Mouse (Mus musculus) skeletal muscle tissue, postnatal 0 days (tissue): ENCODE data around the gene Fam192a. TPM values are rescaled to one million over a fixed set of nuclear protein-coding genes. Genes with fewer than 3 reads are reported as not detected.

Experiments
- polyA plus RNA-seq: library from polyadenylated mRNA; unstranded; fragments of >200 nt; fragmentation: Nextera tagmentation; extraction: Ambion mirVana; gene quantifications from 2 replicates; pipeline ENCODE4 v1.2.1, GENCODE M21; 2015

The Fam192a gene
- polyA plus RNA-seq, result 27.3 and 35.0 TPM in 2 replicates

DNA sequence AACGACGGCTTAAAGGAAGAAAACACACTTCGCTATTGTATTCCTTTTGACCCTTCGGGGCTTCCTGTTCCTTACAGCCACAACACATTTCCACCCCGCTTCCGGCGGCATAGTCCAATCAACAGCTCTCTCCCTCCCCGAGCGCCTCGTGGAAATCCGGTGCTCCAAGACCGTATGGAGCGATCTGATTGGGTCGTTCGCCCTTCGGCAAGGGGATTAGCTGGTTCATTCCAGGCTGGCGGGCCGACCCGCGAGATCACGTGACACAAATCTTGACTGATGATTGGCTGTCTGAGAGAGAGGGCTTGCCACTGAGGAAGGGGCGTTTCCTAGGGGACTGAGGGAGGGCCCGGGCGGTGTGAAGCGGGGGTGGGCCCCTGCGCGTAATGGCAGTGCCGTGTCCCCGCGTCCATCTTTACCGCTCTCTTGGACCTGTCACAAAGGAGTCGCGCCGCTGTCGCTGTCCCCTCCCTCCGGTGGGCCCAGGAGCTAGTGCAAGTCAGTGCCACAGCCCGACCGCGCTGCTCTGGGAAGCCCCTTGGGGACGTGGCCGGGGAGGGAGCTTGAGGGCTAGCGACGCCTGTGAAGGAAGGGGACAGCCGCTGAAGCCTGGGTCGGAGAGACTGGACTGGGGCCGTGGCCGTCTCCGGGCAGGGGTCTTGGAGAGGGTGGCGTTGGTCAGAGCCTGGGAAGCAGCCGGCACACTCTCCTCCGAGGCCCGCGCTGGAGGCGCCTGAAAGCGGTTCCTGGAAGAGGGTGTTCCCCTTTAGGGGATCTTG, at the start of gene Fam192a, which contains the start of gene Rspry1:
Gene Fam192a, minus strand, starts transcription at position 391 of the 779 bp plus-strand sequence.
Gene Rspry1, plus strand, starts transcription at position 331 of the 779 bp plus-strand sequence.

DNA sequence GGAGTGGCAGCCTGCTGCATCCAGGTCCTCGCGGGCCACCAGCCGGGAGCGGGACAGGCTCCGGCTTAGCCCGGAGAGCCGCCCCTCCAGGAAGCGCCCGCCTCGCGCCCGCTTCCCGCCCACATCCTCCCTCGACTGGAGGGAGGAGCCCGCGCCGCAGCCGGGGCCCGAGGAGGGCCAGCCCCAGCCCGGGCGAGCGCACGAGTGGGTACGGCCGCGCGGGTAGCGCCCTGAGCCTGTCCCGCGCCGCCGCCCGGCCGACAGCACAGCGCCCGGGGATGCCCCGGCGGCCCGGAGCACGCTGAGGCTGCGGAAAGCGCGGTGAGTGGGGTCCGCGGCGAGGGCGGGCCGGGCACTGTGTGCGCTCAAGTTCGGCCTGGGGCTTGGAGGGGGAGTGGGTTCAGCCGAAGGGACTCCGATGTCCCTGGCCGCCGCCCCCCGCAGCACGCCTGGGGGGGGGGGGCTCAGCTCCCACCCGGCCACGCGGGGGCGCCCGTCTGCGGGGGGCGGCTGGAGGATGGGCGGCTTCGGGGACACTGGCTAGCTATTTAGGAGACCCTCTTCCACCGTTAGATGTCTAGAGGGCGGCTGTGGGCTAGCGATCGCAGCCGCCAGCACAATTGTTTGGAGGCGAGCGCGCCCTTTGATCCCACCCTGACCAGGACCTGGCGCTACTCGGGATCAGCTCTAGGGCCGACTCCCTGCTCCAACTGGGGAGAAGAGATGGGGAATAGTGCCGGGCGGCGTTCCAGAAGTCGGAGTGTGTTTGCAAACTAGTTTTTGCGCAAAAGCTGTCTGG, 68.7 kb downstream of the Fam192a start, which contains the start of gene Cpne2:
Gene Cpne2, plus strand, starts transcription at position 118 of the 799 bp plus-strand sequence.

Other genes with a start within 250 kb of the Fam192a start
- gene Herpud1, start 215.6 kb downstream of the Fam192a start, polyA plus RNA-seq, result 84.0 and 92.7 TPM in 2 replicates
- gene Nlrc5, start 167.6 kb downstream of the Fam192a start, polyA plus RNA-seq, result 0.54 and 1.3 TPM in 2 replicates
- 11.8 and 12.9 TPM in 2 replicates for gene Cpne2, start 69.0 kb downstream of the Fam192a start, polyA plus RNA-seq
- gene Rspry1, start 60 bp downstream of the Fam192a start, polyA plus RNA-seq, result 15.9 and 17.0 TPM in 2 replicates
- gene Arl2bp, start 64.6 kb upstream of the Fam192a start, polyA plus RNA-seq, result 93.3 and 94.7 TPM in 2 replicates
- 2.8 and 3.1 TPM in 2 replicates for gene Pllp, start 94.3 kb upstream of the Fam192a start, polyA plus RNA-seq
- gene Ccl22, start 143.6 kb upstream of the Fam192a start, polyA plus RNA-seq, result 0.07 TPM in 1 of 2 replicates, not detected in the other
- 1.5 and 1.9 TPM in 2 replicates for gene Cx3cl1, start 170.0 kb upstream of the Fam192a start, polyA plus RNA-seq
- gene Ccl17, start 208.5 kb upstream of the Fam192a start, polyA plus RNA-seq, result not detected in 2 replicates
- 250 and 264 TPM in 2 replicates for gene Coq9, start 236.3 kb upstream of the Fam192a start, polyA plus RNA-seq
- gene Ciapin1, start 236.4 kb upstream of the Fam192a start, polyA plus RNA-seq, result 45.3 and 46.2 TPM in 2 replicates